Mouse (Mus musculus) liver, adult 2 months (tissue): Measurements from ENCODE around the gene Recql5. TPM values are rescaled to one million over a fixed set of nuclear protein-coding genes. Genes with fewer than 3 reads are reported as not detected.

ENCODE experiments used
- DNase-seq: peaks from one replicate; pipeline ENCODE4 v3.0.0-alpha.2; 2011; ENCODE audit warnings: low read depth, low spot score; ENCODE audit errors: extremely low read depth
- H3K27ac ChIP-seq: fragments of 200-500 bp; replicated peaks from 2 replicates; pipeline ENCODE4 v1.5.1; 2012; ENCODE audit warnings: low read depth, mild to moderate bottlenecking, control low read depth, inconsistent platforms, low read length; ENCODE audit not compliant: insufficient read depth
- H3K27me3 ChIP-seq: fragments of 200-500 bp; 2 replicates; pipeline ENCODE4 v1.6.1; 2012; ENCODE audit warnings: mild to moderate bottlenecking, moderate library complexity, low read length, inconsistent platforms; ENCODE audit not compliant: control insufficient read depth, insufficient read depth
- H3K36me3 ChIP-seq: fragments of 200-500 bp; 2 replicates; pipeline ENCODE4 v1.6.1; 2012; ENCODE audit warnings: low read length, inconsistent platforms; ENCODE audit not compliant: control insufficient read depth, insufficient read depth
- H3K4me1 ChIP-seq: fragments of 200-500 bp; 2 replicates; pipeline ENCODE4 v1.6.1; 2011; ENCODE audit warnings: low read length; ENCODE audit not compliant: control insufficient read depth, insufficient read depth
- H3K4me3 ChIP-seq: fragments of 200-500 bp; 2 replicates; pipeline ENCODE4 v1.5.1; 2011; ENCODE audit warnings: low read depth, mild to moderate bottlenecking, control low read depth, low read length, moderate library complexity; ENCODE audit not compliant: insufficient read depth
- H3K79me2 ChIP-seq: fragments of 200-500 bp; 2 replicates; pipeline ENCODE4 v1.6.1; 2012; ENCODE audit warnings: inconsistent platforms, mild to moderate bottlenecking, low read length, moderate library complexity; ENCODE audit not compliant: control insufficient read depth, insufficient read depth
- H3K9ac ChIP-seq: fragments of 200-500 bp; 2 replicates; pipeline ENCODE4 v1.6.1; 2012; ENCODE audit warnings: low read depth, mild to moderate bottlenecking, control low read depth, inconsistent platforms, low read length
- CTCF ChIP-seq: fragments of 200-500 bp; IDR thresholded peaks from 2 replicates; pipeline ENCODE4 v1.5.1; 2011; ENCODE audit warnings: low read depth, low read length, control low read depth
- POLR2A ChIP-seq: fragments of 200-500 bp; IDR thresholded peaks from 2 replicates; pipeline ENCODE4 v1.6.1; 2011; ENCODE audit warnings: low read length, control low read depth; ENCODE audit not compliant: insufficient read depth; ENCODE audit errors: extremely low read depth
- WGBS: fragments of 180-500 bp; shearing (Covaris S2); methylation state at CpG from one replicate; pipeline ENCODE4 v1.1.7; 2018; 5-methylcytosine and 5-hydroxymethylcytosine counted together
- polyA plus RNA-seq: library from polyadenylated mRNA; depleted of rRNA; stranded (reverse); fragments of >200 nt; gene quantifications from 2 replicates; pipeline ENCODE4 v1.2.3, GENCODE M21; 2012
- total RNA-seq: library from RNA; depleted of rRNA; stranded (reverse); fragments of >200 nt; gene quantifications from 2 replicates; pipeline ENCODE4 v1.2.3, GENCODE M21; 2014

Recql5 gene
- total and polyA plus RNA-seq, 2 experiments = 8.2 to 12.3 TPM

GRCm38 (mm10) chr11:115894755-115895520 is 38.3 kb downstream of the Recql5 start:
- TF ChIP-seq POLR2A = no peak
- TF ChIP-seq CTCF = peak; percentile 24; the same call in 1 of the 2 replicates
- Histone ChIP-seq H3K4me3 (no peak overlapping the region), H3K79me2 (no peaks in the 10 kb centered on the region), H3K4me1 (no peaks in the 10 kb centered on the region), H3K27ac (no peak overlapping the region), H3K9ac (no peak overlapping the region), H3K27me3 (no peaks in the 10 kb centered on the region), H3K36me3 (peaks cover 3% of the 10 kb centered on the region; the same call in 1 of the 2 replicates)
- WGBS = 90% methylated on average over 14 of the region's 14 CpGs
- DNase-seq = no peak

- H3K9ac ChIP-seq = no peak overlapping the region
- no peak for DNase-seq
- H3K4me3 ChIP-seq = no peak overlapping the region
- H3K79me2 ChIP-seq = no peaks in the 10 kb centered on the region
- peaks cover 3% of the 10 kb centered on the region; the same call in 1 of the 2 replicates for H3K36me3 ChIP-seq
- WGBS = 89% methylated on average over 9 of the region's 9 CpGs
- H3K27ac ChIP-seq = no peak overlapping the region
- H3K4me1 ChIP-seq = no peaks in the 10 kb centered on the region
- H3K27me3 ChIP-seq = no peaks in the 10 kb centered on the region
- TF ChIP-seq CTCF = no peak
These were observed 40.2 kb downstream of the Recql5 start for GRCm38 (mm10) chr11:115893071-115893470.

- 58% methylated on average over 6 of the region's 6 CpGs for WGBS
- Histone ChIP-seq H3K79me2 (no peaks in the 10 kb centered on the region), H3K36me3 (peaks cover 3% of the 10 kb centered on the region; the same call in 1 of the 2 replicates), H3K9ac (no peak overlapping the region), H3K27ac (no peak overlapping the region), H3K4me1 (no peaks in the 10 kb centered on the region), H3K4me3 (no peak overlapping the region), H3K27me3 (no peaks in the 10 kb centered on the region)
- no peak for DNase-seq
- no peak for TF ChIP-seq POLR2A
- no peak for TF ChIP-seq CTCF
These were observed 41.1 kb downstream of the Recql5 start for GRCm38 (mm10) chr11:115892213-115892612.

GRCm38 (mm10) chr11:115889159-115889558 is 44.1 kb downstream of the Recql5 start:
- no peak for DNase-seq

GRCm38 (mm10) chr11:115888020-115888419 is 45.3 kb downstream of the Recql5 start:
- DNase-seq = no peak
- Histone ChIP-seq H3K9ac (no peak overlapping the region), H3K27me3 (no peaks in the 10 kb centered on the region), H3K79me2 (no peaks in the 10 kb centered on the region), H3K27ac (no peak overlapping the region), H3K4me3 (no peak overlapping the region), H3K4me1 (no peaks in the 10 kb centered on the region), H3K36me3 (no peaks in the 10 kb centered on the region)
- WGBS = 90% methylated on average over 5 of the region's 5 CpGs
- no peak for TF ChIP-seq POLR2A

More at GRCm38 (mm10) chr11:115889159-115889558, 44.1 kb downstream of the Recql5 start:
- Histone ChIP-seq H3K27me3 (no peaks in the 10 kb centered on the region), H3K4me1 (no peaks in the 10 kb centered on the region), H3K4me3 (no peak overlapping the region), H3K79me2 (no peaks in the 10 kb centered on the region), H3K27ac (no peak overlapping the region), H3K9ac (no peak overlapping the region), H3K36me3 (peaks cover 2% of the 10 kb centered on the region; the same call in 1 of the 2 replicates)
- WGBS = 75% methylated on average over 6 of the region's 6 CpGs
- no peak for TF ChIP-seq POLR2A

DNA sequence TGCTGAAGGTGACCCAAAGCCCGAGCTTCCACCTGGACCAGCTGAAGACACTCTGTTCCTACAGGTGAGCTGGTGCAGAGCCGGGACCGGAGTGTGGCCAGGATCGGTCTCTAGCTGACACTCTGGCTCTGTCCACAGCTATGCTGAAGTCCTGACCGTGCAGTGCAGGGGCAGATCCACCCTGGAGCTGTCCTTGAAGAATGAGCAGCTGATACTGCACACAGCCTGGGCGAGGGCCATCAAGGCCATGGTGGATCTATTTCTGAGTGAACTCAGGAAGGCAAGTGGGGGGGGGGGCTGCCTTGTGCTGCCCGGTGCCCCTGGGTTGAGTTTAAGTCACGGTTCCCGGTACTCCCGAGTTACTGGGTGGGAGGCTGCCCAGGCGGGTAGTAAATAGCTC is 46.8 kb downstream of the Recql5 start:
- no peak for DNase-seq
- TF ChIP-seq CTCF (no peak), POLR2A (no peak)
- Histone ChIP-seq H3K27me3 (no peaks in the 10 kb centered on the region), H3K4me3 (no peak overlapping the region), H3K4me1 (no peaks in the 10 kb centered on the region), H3K36me3 (no peaks in the 10 kb centered on the region), H3K9ac (no peak overlapping the region), H3K27ac (no peak overlapping the region), H3K79me2 (no peaks in the 10 kb centered on the region)
- 95% methylated on average over 11 of the region's 11 CpGs for WGBS
